Mouse (Mus musculus) embryonic facial prominence, embryonic 11.5 days (tissue): Measurements from ENCODE around the gene Lrr1. TPM values are rescaled to one million over a fixed set of nuclear protein-coding genes. Genes with fewer than 3 reads are reported as not detected.
"Not testable (repeated sequence)": the region's sequence is repeated elsewhere in the genome, so short reads cannot be mapped to it uniquely, and the experiment has no call there.

Experiments used
- ATAC-seq: fragments of 200-750 bp; cut with Nextera tagmentation; replicated peaks from 2 replicates; pipeline ENCODE4 v1.8.0; 2017; ENCODE audit warnings: low read depth; ENCODE audit not compliant: insufficient number of reproducible peaks, low FRiP score, low TSS enrichment
- DNase-seq: peaks from one replicate; pipeline ENCODE4 v3.0.0-alpha.2; 2015; ENCODE audit warnings: low spot score
- H3K27ac ChIP-seq: fragments of 300-500 bp; sonication (generic); replicated peaks from 2 replicates; pipeline ENCODE4 v1.5.1; 2014; ENCODE audit warnings: mild to moderate bottlenecking, low read depth, low read length, control low read depth
- H3K27me3 ChIP-seq: fragments of 300-500 bp; sonication (generic); 2 replicates; pipeline ENCODE4 v1.6.1; 2014; ENCODE audit warnings: mild to moderate bottlenecking, low read length, moderate library complexity, mixed read lengths; ENCODE audit not compliant: control insufficient read depth, insufficient read depth
- H3K36me3 ChIP-seq: fragments of 300-500 bp; sonication (generic); replicated peaks from 2 replicates; pipeline ENCODE4 v1.6.1; 2014; ENCODE audit warnings: low read depth, mild to moderate bottlenecking, low read length, moderate library complexity, mixed read lengths; ENCODE audit not compliant: control insufficient read depth, insufficient read depth
- H3K4me1 ChIP-seq: fragments of 300-500 bp; sonication (generic); 2 replicates; pipeline ENCODE4 v1.6.1; 2014; ENCODE audit warnings: low read length, mixed read lengths; ENCODE audit not compliant: control insufficient read depth, insufficient read depth
- H3K4me2 ChIP-seq: fragments of 300-500 bp; sonication (generic); 2 replicates; pipeline ENCODE4 v1.6.1; 2014; ENCODE audit warnings: low read depth, mild to moderate bottlenecking, control low read depth, low read length, moderate library complexity
- H3K4me3 ChIP-seq: fragments of 300-500 bp; sonication (generic); 2 replicates; pipeline ENCODE4 v1.5.1; 2014; ENCODE audit warnings: low read depth, low read length, control low read depth
- H3K9ac ChIP-seq: fragments of 300-500 bp; sonication (generic); replicated peaks from 2 replicates; pipeline ENCODE4 v1.6.1; 2014; ENCODE audit warnings: mild to moderate bottlenecking, control low read depth, low read length
- H3K9me3 ChIP-seq: fragments of 300-500 bp; sonication (generic); replicated peaks from 2 replicates; pipeline ENCODE4 v1.6.1; 2016; ENCODE audit warnings: mild to moderate bottlenecking, low read length, inconsistent platforms, mixed read lengths; ENCODE audit not compliant: control insufficient read depth
- WGBS: fragments of 180-500 bp; shearing (Covaris S2); extraction: QIAGEN DNeasy Blood & Tissue Kit; methylation state at CpG from one replicate; pipeline ENCODE4 v1.1.7; 2014; 5-methylcytosine and 5-hydroxymethylcytosine counted together
- polyA plus RNA-seq: library from polyadenylated mRNA; unstranded; fragments of >200 nt; fragmentation: Nextera tagmentation; extraction: Ambion mirVana; gene quantifications from 2 replicates; pipeline ENCODE4 v1.2.1, GENCODE M21; 2014

Gene Lrr1
- polyA plus RNA-seq, 1 experiment from 2014 or later, result 26.4 TPM

DNA sequence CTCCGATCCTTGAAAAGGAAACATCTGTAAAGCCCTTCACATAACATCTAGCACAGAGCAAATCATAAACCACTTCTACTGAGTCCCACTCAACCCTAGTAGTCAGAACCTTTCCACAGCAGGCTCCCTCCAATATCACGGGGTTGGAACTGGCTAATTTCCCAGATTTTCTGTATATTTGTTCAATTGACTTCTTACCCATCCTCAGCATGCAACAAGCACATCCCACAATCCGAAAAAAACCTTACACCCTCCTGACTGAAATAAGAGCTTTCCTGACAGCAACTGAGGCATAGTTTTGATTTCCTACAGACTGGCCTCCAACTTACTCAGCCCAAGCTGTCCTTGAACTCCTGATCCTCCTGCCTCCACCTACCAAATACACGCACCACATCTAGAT is 12.2 kb upstream of the Lrr1 start:
- no peaks in the 10 kb centered on the region for H3K9me3 ChIP-seq
- no peak overlapping the region for H3K27ac ChIP-seq
- 87% methylated on average over 4 of the region's 4 CpGs for WGBS
- no peak overlapping the region for H3K4me2 ChIP-seq
- ATAC-seq, result no peak
- no peaks in the 10 kb centered on the region for H3K4me1 ChIP-seq
- no peaks in the 10 kb centered on the region for H3K27me3 ChIP-seq
- peaks cover 5% of the 10 kb centered on the region for H3K36me3 ChIP-seq
- no peak overlapping the region for H3K4me3 ChIP-seq
- DNase-seq, result no peak
- no peak overlapping the region for H3K9ac ChIP-seq

DNA sequence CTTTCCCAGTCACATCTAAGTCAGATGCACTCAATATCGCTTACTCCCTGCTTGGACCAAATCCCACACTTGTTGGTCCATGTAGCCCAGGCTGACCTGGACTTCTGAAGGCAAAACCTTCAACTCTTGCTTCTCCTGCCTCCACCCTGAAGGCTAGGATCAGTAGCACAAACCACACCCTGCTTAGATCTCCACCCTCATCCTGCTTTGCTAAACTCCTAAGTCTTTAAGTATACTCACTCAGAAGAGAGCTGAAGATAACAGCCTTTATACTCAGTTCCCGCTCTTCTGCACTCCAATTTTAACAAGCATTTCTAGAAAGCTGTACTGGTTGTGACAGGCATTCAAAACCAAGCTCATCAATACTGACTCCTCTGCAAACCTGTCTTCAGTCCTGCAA is 11.5 kb upstream of the Lrr1 start:
- no peak overlapping the region for H3K27ac ChIP-seq
- H3K27me3 ChIP-seq, result no peaks in the 10 kb centered on the region
- no peak overlapping the region for H3K4me2 ChIP-seq
- DNase-seq (no peak), ATAC-seq (no peak)
- no peak overlapping the region for H3K9ac ChIP-seq
- 92% methylated on average over 2 of the region's 2 CpGs for WGBS
- H3K4me3 ChIP-seq, result no peak overlapping the region
- no peaks in the 10 kb centered on the region for H3K4me1 ChIP-seq
- peaks cover 5% of the 10 kb centered on the region for H3K36me3 ChIP-seq
- no peaks in the 10 kb centered on the region for H3K9me3 ChIP-seq

DNA sequence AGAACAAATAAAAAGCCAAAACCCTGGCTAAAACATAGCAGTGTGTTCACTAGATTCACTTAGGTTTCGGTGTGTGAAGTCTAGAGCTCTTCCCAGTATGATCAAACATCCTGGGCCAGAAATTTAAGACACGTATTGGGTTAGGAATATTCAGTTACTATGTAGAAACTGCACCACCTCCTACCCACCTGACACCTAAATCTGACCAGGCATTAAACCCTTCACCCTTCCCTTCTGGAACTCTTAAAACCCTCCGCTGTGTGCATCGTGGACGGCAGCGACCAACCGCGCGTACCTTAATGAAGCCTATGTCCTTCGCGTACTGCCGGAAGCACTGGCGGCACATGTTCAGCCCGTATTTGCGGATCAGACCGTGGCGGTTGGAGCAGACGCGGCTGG is 10.2 kb upstream of the Lrr1 start:
- DNase-seq (peak; percentile 36), ATAC-seq (no peak)
- Histone ChIP-seq H3K27ac (peak overlapping the region; percentile 77), H3K9ac (peak overlapping the region; percentile 91), H3K4me1 (no peaks in the 10 kb centered on the region), H3K27me3 (no peaks in the 10 kb centered on the region), H3K4me2 (peak overlapping the region; percentile 70), H3K9me3 (no peaks in the 10 kb centered on the region), H3K36me3 (peaks cover 5% of the 10 kb centered on the region), H3K4me3 (peak overlapping the region; percentile 71)
- WGBS, result 0% methylated on average over 19 of the region's 19 CpGs

DNA sequence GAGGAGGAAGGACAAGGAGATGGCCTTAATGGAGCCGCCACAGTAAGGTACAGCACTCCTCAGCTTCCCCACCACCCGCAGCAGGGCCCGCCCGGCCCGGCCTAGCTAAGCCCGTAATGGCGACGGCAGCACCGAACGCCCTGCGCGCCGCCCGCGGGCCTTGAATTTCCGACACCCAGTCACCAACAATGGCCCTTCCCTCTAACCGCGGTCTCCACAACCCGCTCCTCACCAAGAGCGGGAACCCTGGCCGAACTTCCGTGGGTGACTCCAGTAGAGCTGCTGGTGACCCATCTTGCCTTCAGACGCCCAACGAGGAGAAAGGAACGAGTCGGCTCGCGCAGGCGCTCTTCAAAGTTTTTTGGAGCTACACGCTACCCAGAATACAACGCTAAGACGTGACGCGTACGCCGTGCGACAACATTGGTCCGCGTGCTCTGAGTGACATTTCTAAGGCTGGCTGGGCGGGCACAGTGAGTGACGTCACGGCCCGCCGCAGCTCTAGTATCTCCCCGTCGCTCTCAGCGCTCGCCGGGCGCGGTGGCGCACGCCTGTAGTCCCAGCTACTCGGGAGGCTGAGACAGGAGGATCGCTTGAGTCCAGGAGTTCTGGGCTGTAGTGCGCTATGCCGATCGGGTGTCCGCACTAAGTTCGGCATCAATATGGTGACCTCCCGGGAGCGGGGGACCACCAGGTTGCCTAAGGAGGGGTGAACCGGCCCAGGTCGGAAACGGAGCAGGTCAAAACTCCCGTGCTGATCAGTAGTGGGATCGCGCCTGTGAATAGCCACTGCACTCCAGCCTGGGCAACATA is 9.6 kb upstream of the Lrr1 start, which contains the start of gene Rps29:
Gene Rps29 (minus strand): TSS at position 422 of the 813 bp plus-strand sequence.
- peak; percentile 99 for DNase-seq
- not testable (repeated sequence) for H3K4me1 ChIP-seq, H3K9me3 ChIP-seq, H3K36me3 ChIP-seq, H3K27me3 ChIP-seq
- Histone ChIP-seq H3K9ac (peak within 1 kb of the TSS; percentile 91), H3K4me2 (peak within 1 kb of the TSS; percentile 70), H3K4me3 (peak within 1 kb of the TSS; percentile 71), H3K27ac (peak within 1 kb of the TSS; percentile 77)
- under 1% methylated on average over 57 of the region's 68 CpGs for WGBS
- ATAC-seq, result peak; percentile 99

DNA sequence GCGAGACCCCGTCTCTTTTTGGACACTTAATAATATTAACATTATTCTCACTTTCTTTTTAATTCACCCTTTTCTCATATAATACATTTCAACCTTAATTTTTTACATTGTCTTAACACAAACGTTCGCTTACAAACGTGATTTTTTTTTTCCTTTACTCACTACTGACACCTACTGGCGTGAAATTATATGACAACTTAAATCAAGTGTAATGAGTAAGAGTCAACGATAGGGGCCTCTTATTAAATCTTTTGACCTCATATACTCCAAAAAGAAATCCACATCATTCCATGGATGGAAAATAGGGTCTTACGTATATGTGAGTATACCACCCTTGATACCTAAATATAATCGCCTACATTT is 9.1 kb upstream of the Lrr1 start:
- DNase-seq (peak; percentile 83), ATAC-seq (no peak)
- Histone ChIP-seq H3K9me3 (no peaks in the 10 kb centered on the region), H3K9ac (no peak overlapping the region), H3K36me3 (peaks cover 5% of the 10 kb centered on the region), H3K4me1 (no peaks in the 10 kb centered on the region), H3K4me2 (no peak overlapping the region), H3K27me3 (no peaks in the 10 kb centered on the region), H3K27ac (no peak overlapping the region), H3K4me3 (no peak overlapping the region)
- WGBS, result 7% methylated on average over 9 of the region's 9 CpGs

DNA sequence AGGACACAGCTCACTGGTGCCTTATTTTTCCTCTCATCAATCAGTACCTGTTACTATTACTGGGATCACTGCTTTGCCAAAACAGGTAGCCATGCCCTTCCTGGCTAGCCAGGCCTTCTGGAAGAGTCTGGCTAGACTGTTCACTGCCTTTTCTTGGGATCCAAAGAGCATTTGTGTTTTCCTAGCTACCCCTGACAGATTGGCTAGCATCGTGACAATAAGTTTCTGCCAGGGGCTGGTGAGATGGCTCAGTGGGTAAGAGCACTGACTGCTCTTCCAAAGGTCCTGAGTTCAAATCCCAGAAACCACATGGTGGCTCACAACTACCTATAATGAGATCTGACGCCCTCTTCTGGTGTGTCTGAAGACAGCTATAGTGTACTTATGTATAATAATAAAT is 7.9 kb upstream of the Lrr1 start:
- not testable (repeated sequence) for H3K27ac ChIP-seq, H3K4me1 ChIP-seq, H3K9me3 ChIP-seq, H3K9ac ChIP-seq, DNase-seq, H3K4me2 ChIP-seq, H3K4me3 ChIP-seq, H3K27me3 ChIP-seq, ATAC-seq, H3K36me3 ChIP-seq
- WGBS, result 55% methylated on average over 2 of the region's 2 CpGs

DNA sequence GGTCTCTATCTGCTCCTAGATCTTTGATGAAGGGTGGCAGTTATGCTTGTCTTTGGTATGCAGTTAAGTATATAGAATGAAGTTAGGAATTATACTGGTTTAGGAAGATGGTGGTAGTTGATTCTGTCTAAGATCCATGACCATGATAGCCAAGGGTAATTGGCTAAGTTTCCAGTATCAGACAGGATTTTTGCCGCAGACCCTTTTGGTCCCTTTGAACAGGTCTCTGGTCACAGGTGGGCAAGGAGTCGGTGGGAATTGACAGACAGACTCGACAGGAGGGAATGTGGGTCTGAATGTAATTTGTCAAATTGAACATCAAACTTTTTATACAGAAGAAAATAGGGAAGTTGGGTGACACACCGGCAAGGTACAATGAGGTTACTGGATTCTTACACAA is 5.0 kb upstream of the Lrr1 start:
- not testable (repeated sequence) for DNase-seq, H3K36me3 ChIP-seq, H3K4me3 ChIP-seq, H3K9me3 ChIP-seq, H3K27ac ChIP-seq, ATAC-seq, H3K4me1 ChIP-seq, H3K27me3 ChIP-seq, H3K9ac ChIP-seq, H3K4me2 ChIP-seq
- 87% methylated on average over 4 of the region's 4 CpGs for WGBS

DNA sequence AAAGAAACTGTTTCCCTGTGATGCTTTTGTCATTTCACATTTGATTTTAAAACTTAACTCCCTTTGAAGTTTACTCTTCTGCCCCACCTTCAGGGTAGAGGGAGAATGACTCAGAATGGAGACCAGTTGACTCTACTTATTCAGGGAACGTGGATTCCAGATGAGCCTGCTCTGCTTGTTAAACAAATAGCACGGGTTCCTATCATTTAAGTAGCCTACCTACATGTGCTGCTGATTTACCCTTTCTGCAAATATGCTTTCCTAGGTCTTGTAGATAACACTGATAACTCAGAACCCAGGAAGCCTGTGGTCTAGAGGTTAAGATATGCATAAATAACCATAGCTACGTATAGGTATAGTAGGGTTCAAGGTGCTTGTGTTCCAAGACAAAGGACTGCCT is 3.7 kb upstream of the Lrr1 start:
- H3K36me3 ChIP-seq, result no peaks in the 10 kb centered on the region
- ATAC-seq (no peak), DNase-seq (no peak)
- no peak overlapping the region for H3K9ac ChIP-seq
- H3K9me3 ChIP-seq, result no peaks in the 10 kb centered on the region
- H3K27ac ChIP-seq, result no peak overlapping the region
- no peaks in the 10 kb centered on the region for H3K4me1 ChIP-seq
- no peaks in the 10 kb centered on the region for H3K27me3 ChIP-seq
- WGBS, result 59% methylated on average over 3 of the region's 3 CpGs
- H3K4me2 ChIP-seq, result no peak overlapping the region
- no peak overlapping the region for H3K4me3 ChIP-seq
